Mouse (Mus musculus) bone marrow macrophage, adult 2 months (primary cell): ENCODE results near the gene 4931422A03Rik. TPM values are rescaled to one million over a fixed set of nuclear protein-coding genes. Genes with fewer than 3 reads are reported as not detected.

Experiments
- H3K27ac ChIP-seq: 2 replicates; pipeline ENCODE4 v1.5.1; 2012; ENCODE audit warnings: low read depth, low read length; ENCODE audit not compliant: insufficient read depth
- H3K4me1 ChIP-seq: 2 replicates; pipeline ENCODE4 v1.6.1; 2012; ENCODE audit warnings: low read length; ENCODE audit not compliant: control insufficient read depth, insufficient read depth
- H3K4me3 ChIP-seq: 2 replicates; pipeline ENCODE4 v1.5.1; 2012; ENCODE audit warnings: mild to moderate bottlenecking, low read length, moderate library complexity; ENCODE audit not compliant: insufficient read depth
- CTCF ChIP-seq: IDR thresholded peaks from 2 replicates; pipeline ENCODE4 v1.5.1; 2012; ENCODE audit warnings: low read depth, mild to moderate bottlenecking, low read length, moderate library complexity
- POLR2A ChIP-seq: IDR thresholded peaks from 2 replicates; pipeline ENCODE4 v1.6.1; 2012; ENCODE audit warnings: mild to moderate bottlenecking, low read depth, low read length, borderline replicate concordance
- polyA plus RNA-seq: library from polyadenylated mRNA; stranded (reverse); fragments of >200 nt; gene quantifications from 2 replicates; pipeline ENCODE4 v1.2.4, GENCODE M21; 2012; ENCODE audit not compliant: missing spikeins, insufficient read depth, insufficient read length

4931422A03Rik gene
- polyA plus RNA-seq, 1 experiment: not detected

DNA sequence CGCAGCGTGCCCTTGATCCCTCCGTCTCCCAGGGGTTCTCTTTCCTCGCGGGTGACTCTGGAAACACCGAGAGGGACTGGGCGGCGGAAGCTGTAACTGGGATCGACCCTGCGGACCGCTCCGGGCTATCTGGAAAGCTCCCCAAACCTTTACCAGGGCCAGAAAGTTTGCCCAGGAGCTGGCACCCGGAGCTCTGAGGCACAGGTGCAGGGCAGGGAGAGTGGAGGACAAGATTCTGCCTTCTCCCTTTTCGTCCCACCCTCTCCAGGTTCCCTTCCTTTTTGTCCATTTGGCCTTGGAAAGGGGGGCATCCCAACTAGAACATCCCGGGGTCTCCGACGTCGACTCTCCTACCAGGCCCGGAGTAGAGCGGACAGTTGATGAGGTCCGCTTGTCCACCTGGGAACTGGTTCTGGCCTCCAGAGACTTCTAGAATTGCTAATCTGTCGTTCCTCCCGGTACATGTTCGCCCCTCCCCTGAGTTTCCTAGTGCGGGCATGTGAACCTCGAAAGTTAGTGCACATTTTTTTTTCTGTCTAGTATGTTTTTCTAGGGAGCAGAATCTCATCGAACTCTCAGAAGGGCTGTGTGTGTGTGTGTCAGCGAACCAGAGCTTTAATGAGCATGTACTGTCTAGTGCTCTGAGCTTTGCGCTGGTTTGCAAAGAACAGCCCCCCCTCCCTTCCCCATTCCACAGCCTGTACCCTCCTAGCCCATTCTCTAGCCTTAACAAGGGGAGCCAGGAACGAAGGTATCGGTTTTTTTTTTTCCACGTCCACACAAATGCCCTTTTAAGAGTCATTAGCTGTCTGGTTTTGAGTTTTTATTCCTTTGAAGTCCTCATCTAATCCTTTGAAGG is 57.1 kb downstream of the 4931422A03Rik start:
- peak overlapping the region; percentile 70 for H3K4me3 ChIP-seq
- TF ChIP-seq POLR2A (no peak), CTCF (no peak)
- H3K4me1 ChIP-seq: peaks cover 33% of the 10 kb centered on the region
- peak overlapping the region; percentile 91 for H3K27ac ChIP-seq

DNA sequence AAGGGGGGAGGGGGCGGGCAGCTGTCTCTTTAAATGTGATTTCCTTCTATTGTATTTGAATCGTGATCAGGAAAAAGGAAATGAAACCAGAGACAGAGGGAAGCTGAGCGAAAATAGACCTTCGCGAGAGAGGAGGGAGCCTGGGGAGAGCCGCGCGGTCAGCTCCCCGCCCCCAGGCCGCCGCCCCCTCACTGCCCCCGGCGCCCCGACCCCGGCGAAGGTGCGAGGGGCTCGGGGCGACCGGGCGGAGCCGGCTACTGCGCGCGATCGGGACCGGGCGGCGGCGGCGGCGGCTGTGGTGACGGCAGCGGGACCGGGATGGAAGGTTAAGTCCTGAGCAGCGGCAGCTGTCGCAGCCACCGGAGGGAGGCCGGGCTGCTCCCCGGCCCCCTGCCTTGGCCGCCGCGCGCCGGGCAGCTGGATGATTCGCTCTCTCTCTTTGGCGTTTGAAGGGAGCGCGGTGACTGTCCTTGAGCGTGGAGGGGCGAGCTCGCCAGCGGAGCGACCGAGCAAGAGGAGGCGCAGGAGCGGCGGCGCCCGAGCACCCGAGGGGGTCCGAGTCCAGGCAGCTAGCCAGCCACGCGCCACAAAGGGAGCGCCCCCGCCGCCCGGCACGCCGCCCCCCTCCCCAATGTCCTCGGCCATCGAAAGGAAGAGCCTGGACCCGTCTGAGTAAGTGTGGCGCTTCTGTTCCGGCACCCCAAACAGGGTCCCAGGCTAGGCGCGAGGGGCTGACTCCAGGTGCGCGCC is 57.9 kb downstream of the 4931422A03Rik start:
- peak overlapping the region; percentile 91 for H3K27ac ChIP-seq
- H3K4me3 ChIP-seq: peak overlapping the region; percentile 70
- no peak for TF ChIP-seq CTCF
- peaks cover 40% of the 10 kb centered on the region for H3K4me1 ChIP-seq

DNA sequence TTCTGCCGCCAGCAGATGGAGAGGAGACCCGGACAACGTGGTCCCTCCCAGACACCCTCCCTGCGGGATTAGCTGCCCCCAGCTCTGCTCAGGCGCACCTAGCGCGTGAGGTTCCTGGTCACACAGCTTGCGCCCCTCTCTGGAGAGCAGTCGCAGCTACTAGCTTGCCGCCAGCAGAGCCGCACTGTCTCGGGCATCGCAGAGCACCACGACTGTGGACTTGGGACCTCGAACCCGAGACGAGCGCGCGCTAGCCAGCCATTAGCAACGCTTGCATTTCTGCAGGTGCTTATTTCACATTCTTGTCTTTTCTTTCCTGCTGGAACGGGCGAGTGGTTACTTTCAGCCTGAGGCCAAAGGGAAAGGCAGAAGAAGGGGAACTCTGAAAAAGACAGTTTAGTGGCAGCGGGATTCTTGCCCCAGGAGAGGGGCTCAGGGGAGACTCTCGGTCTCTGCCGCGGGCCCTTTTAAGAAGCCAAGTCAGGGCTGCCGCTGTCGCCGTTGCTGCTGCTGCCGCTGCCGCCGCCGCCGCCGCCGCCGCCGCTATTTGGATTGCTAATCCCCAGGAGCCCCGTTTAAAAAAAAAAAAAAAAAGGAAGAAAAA is 58.6 kb downstream of the 4931422A03Rik start:
- TF ChIP-seq CTCF (peak; percentile 36; the same call in 1 of the 2 replicates), POLR2A (no peak)
- H3K4me3 ChIP-seq: peak overlapping the region; percentile 73
- H3K27ac ChIP-seq: peak overlapping the region; percentile 96
- H3K4me1 ChIP-seq: peaks cover 45% of the 10 kb centered on the region

DNA sequence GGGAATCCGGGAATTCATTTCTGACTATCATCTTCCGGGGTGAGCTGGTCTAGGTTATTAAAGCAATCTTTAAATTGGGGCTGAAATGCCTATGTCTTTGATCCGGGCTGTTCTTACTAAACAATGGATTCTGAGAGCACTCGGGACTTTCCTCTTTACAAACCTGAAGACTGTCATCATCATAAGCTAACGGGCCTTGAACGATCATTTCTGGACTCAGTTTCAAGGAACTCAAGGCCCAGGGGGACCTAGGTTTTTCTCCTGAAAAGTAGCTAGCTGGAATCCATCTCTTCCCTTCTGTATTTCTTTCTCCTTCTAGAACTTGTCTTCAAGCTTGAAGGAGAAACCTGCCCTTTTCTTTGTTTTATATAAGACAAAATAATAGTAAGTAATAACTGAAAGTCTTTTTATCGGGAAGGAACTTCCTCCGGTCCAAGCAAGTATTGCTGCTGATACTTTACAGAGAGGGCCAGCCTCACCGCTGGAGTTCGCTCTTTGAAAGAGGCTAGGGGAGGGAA is 59.2 kb downstream of the 4931422A03Rik start:
- TF ChIP-seq CTCF: no peak
- TF ChIP-seq POLR2A: no peak
- Histone ChIP-seq H3K4me3 (peak overlapping the region; percentile 73), H3K27ac (peak overlapping the region; percentile 96), H3K4me1 (peaks cover 49% of the 10 kb centered on the region)

DNA sequence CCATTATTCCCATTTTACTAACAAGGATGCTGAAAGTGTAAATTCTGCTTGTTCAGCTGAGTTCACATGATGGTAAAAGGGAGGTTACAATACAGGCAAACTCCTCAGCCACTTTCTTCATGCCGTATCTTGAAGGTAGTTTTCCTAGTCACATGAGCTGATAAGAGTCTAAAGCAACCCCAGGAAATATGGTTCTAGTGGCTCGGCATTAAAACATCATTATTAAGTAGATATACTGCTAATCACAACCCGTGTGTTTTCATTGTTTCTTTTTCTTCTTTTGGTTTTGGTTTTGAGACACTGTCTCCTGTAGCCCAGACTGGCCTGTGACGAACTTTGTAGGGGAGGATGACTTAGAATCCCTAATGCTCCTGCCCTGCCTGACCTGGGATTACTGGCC is 60.0 kb downstream of the 4931422A03Rik start:
- Histone ChIP-seq H3K4me3 (no peak overlapping the region), H3K27ac (peak overlapping the region; percentile 24; the same call in 1 of the 2 replicates), H3K4me1 (peaks cover 49% of the 10 kb centered on the region)
- TF ChIP-seq CTCF: no peak
- no peak for TF ChIP-seq POLR2A

DNA sequence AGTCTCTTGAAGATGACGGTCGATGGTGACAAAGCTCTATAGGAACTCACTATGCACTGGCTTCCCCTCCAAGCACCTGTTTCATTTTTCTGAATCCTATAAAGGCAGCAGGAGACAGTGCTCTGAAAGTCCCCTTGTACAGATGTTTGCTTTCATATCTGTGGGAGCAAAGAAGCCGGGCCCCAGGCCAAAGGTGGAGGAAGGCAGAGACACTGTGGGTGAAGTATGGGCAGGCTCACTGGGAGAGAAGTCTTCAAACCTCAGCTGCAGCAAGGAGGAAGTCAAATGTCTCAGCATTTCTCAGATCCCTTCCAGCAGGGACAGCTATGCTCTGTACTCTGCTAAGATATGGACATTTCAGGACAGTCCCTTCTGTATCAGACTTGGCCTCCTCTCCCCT is 62.8 kb downstream of the 4931422A03Rik start:
- no peak overlapping the region for H3K4me3 ChIP-seq
- TF ChIP-seq CTCF (no peak), POLR2A (no peak)
- peaks cover 63% of the 10 kb centered on the region for H3K4me1 ChIP-seq

GRCm38 (mm10) chr2:103962349-103962748 is 65.8 kb downstream of the 4931422A03Rik start:
- peaks cover 72% of the 10 kb centered on the region for H3K4me1 ChIP-seq
- H3K4me3 ChIP-seq: no peak overlapping the region
- TF ChIP-seq CTCF (no peak), POLR2A (no peak)
- H3K27ac ChIP-seq: peak overlapping the region; percentile 87

More for the DNA sequence above, 62.8 kb downstream of the 4931422A03Rik start:
- H3K27ac ChIP-seq: peak overlapping the region; percentile 89

GRCm38 (mm10) chr2:103959574-103959973 is 68.6 kb downstream of the 4931422A03Rik start:
- Histone ChIP-seq H3K4me1 (peaks cover 63% of the 10 kb centered on the region), H3K27ac (no peak overlapping the region), H3K4me3 (no peak overlapping the region)
- TF ChIP-seq CTCF (no peak), POLR2A (no peak)

DNA sequence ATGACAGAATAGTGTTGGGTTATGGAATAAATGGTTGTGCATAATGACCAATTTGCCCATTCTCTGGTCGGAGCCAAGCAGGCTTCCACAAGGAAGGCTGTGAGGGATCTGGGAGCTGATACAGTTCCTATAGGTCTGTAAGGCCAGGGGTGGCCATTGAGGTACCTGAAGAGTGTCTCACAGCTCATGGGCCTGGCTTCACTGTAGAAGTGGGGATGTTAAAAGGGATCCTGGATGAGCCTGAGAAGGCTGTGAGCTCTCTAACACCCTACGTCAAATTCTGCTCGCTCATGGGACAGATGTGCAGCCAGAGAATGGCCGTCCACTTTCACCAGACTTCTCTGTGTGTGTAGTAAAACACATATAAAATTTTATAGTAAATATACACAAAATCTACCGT is 69.1 kb downstream of the 4931422A03Rik start:
- H3K27ac ChIP-seq: no peak overlapping the region
- no peak overlapping the region for H3K4me3 ChIP-seq
- TF ChIP-seq CTCF (no peak), POLR2A (no peak)

GRCm38 (mm10) chr2:103958634-103959033 is 69.5 kb downstream of the 4931422A03Rik start:
- Histone ChIP-seq H3K4me3 (no peak overlapping the region), H3K27ac (no peak overlapping the region), H3K4me1 (peaks cover 58% of the 10 kb centered on the region)
- TF ChIP-seq CTCF (no peak), POLR2A (no peak)

More for the DNA sequence above, 69.1 kb downstream of the 4931422A03Rik start:
- H3K4me1 ChIP-seq: peaks cover 58% of the 10 kb centered on the region
